Mouse (Mus musculus): ENCODE measurements around the gene Cnot6l. TPM values are rescaled to one million over a fixed set of nuclear protein-coding genes. Genes with fewer than 3 reads are reported as not detected.

Gene Cnot6l
- polyA plus RNA-seq, 1 experiment: 4.7 TPM

- Histone ChIP-seq H3K4me1 (ENCODE audit: control insufficient read depth, insufficient read depth, low read length) (no peaks in the 10 kb centered on the region), H3K27ac (ENCODE audit: control insufficient read depth, insufficient read depth, low read depth, low read length) (no peak overlapping the region), H3K27me3 (ENCODE audit: control insufficient read depth, insufficient read depth, low read length) (no peaks in the 10 kb centered on the region), H3K36me3 (ENCODE audit: control insufficient read depth, insufficient read depth, low read length) (no peaks in the 10 kb centered on the region), H3K4me3 (ENCODE audit: control insufficient read depth, low read depth, low read length) (no peak overlapping the region)
- TF ChIP-seq CTCF (IDR thresholded peaks at IDR 0.05; ENCODE audit: control insufficient read depth, insufficient read depth, insufficient replicate concordance, low read depth, low read length): no peak
- no peak for TF ChIP-seq POLR2A (IDR thresholded peaks at IDR 0.05; ENCODE audit: control insufficient read depth, low read depth, low read length)
These were observed 59.3 kb downstream of the Cnot6l start for GRCm38 (mm10) chr5:96104644-96105043.

DNA sequence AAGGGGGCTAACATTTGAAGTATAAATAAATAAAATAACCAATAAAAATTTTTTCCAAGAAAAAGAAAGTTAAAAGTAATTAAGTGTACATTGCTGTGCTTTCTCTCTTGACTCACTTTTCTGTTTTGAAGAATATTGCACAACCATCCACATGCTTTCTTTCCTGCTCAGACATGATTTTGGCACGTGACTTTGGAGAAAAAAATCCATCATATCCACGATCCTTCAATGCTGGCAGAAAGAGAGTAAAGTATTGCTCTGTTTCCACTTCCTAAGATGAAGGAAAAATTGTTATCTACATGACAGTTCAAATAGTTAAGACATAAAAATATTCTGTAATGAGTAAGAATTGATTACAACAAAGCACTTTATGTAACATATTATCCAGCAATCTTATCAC is 72.5 kb downstream of the Cnot6l start:
- Histone ChIP-seq H3K27ac (ENCODE audit: control insufficient read depth, insufficient read depth, low read depth, low read length) (no peak overlapping the region), H3K27me3 (ENCODE audit: control insufficient read depth, insufficient read depth, low read length) (no peaks in the 10 kb centered on the region), H3K4me3 (ENCODE audit: control insufficient read depth, low read depth, low read length) (no peak overlapping the region), H3K4me1 (ENCODE audit: control insufficient read depth, insufficient read depth, low read length) (no peaks in the 10 kb centered on the region), H3K36me3 (ENCODE audit: control insufficient read depth, insufficient read depth, low read length) (no peaks in the 10 kb centered on the region)
- TF ChIP-seq CTCF (IDR thresholded peaks at IDR 0.05; ENCODE audit: control insufficient read depth, insufficient read depth, insufficient replicate concordance, low read depth, low read length) (no peak), POLR2A (IDR thresholded peaks at IDR 0.05; ENCODE audit: control insufficient read depth, low read depth, low read length) (no peak)

- H3K27ac ChIP-seq (ENCODE audit: control insufficient read depth, insufficient read depth, low read depth, low read length): no peak overlapping the region
- H3K27me3 ChIP-seq (ENCODE audit: control insufficient read depth, insufficient read depth, low read length): no peaks in the 10 kb centered on the region
- H3K36me3 ChIP-seq (ENCODE audit: control insufficient read depth, insufficient read depth, low read length): no peaks in the 10 kb centered on the region; the same call in 1 of the 2 replicates
- no peak for TF ChIP-seq POLR2A (IDR thresholded peaks at IDR 0.05; ENCODE audit: control insufficient read depth, low read depth, low read length)
- no peak for TF ChIP-seq CTCF (IDR thresholded peaks at IDR 0.05; ENCODE audit: control insufficient read depth, insufficient read depth, insufficient replicate concordance, low read depth, low read length)
- H3K4me3 ChIP-seq (ENCODE audit: control insufficient read depth, low read depth, low read length): no peak overlapping the region
- no peaks in the 10 kb centered on the region for H3K4me1 ChIP-seq (ENCODE audit: control insufficient read depth, insufficient read depth, low read length)
These were observed 78.6 kb downstream of the Cnot6l start for GRCm38 (mm10) chr5:96085324-96085723.

DNA sequence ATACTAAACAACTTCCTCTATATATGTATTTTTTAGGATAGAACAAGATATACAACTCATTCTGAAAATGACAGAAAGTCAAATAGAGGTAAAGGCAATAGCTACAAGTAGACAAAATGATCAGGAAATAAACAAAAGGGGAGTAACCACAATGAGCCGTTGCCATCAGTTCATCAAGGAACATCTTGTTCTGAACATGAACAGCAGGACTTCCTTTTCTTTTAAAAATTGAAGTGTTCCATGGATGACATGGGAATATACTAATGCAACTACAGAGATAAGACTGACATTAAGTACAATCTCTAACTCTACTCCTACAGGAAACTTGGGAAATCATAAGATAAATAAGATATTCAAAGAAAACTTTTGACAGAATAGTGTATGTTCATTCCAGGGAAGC is 84.9 kb downstream of the Cnot6l start:
- TF ChIP-seq POLR2A (IDR thresholded peaks at IDR 0.05; ENCODE audit: control insufficient read depth, low read depth, low read length) (no peak), CTCF (IDR thresholded peaks at IDR 0.05; ENCODE audit: control insufficient read depth, insufficient read depth, insufficient replicate concordance, low read depth, low read length) (no peak)
- H3K27ac ChIP-seq (ENCODE audit: control insufficient read depth, insufficient read depth, low read depth, low read length): no peak overlapping the region
- H3K4me3 ChIP-seq (ENCODE audit: control insufficient read depth, low read depth, low read length): no peak overlapping the region
- no peaks in the 10 kb centered on the region for H3K4me1 ChIP-seq (ENCODE audit: control insufficient read depth, insufficient read depth, low read length)
- H3K27me3 ChIP-seq (ENCODE audit: control insufficient read depth, insufficient read depth, low read length): no peaks in the 10 kb centered on the region
- no peaks in the 10 kb centered on the region; the same call in none of the 2 replicates for H3K36me3 ChIP-seq (ENCODE audit: control insufficient read depth, insufficient read depth, low read length)

DNA sequence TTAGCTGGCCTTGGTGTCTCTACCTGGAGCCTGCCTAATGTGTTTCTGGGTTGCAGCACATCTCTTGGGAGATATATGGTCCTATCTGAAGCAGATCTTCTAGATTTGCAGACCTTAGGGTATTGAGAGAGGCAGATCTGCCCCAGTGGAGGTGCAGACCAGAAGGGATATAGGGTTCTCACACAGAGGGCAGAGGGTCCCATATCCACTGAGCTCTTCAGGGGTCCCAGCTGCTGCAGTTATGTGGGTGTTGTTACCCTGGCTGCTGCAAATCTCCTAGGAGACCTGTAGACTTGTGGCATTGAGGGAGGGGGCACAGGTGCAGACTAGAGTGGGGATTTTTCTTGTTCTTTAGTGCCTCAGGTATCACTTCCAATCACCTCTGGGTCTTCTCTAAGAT is 98.4 kb downstream of the Cnot6l start:
- Histone ChIP-seq H3K36me3 (ENCODE audit: control insufficient read depth, insufficient read depth, low read length) (no peaks in the 10 kb centered on the region), H3K4me3 (ENCODE audit: control insufficient read depth, low read depth, low read length) (no peak overlapping the region), H3K27ac (ENCODE audit: control insufficient read depth, insufficient read depth, low read depth, low read length) (no peak overlapping the region), H3K4me1 (ENCODE audit: control insufficient read depth, insufficient read depth, low read length) (no peaks in the 10 kb centered on the region), H3K27me3 (ENCODE audit: control insufficient read depth, insufficient read depth, low read length) (no peaks in the 10 kb centered on the region)
- TF ChIP-seq CTCF (IDR thresholded peaks at IDR 0.05; ENCODE audit: control insufficient read depth, insufficient read depth, insufficient replicate concordance, low read depth, low read length) (no peak), POLR2A (IDR thresholded peaks at IDR 0.05; ENCODE audit: control insufficient read depth, low read depth, low read length) (no peak)

DNA sequence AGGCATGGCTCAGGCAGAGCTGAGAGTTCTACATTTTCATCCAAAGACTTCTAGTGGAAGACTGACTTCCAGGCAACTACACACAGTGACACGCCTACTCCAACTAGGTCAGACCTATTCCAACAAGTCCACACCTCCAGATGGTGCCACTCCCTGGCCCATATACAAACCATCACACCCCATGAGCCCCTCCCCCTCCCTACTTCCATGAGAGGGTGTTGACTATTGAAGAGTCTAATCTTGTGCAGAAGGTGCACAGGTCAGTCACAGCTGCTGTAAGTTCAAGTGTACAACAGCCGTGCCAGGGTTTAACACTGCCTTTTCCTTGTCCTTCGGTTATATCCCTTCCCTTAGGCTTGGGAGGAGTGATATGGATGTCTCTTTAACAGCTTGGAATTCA is 121.5 kb downstream of the Cnot6l start:
- no peaks in the 10 kb centered on the region for H3K27me3 ChIP-seq (ENCODE audit: control insufficient read depth, insufficient read depth, low read length)
- H3K4me3 ChIP-seq (ENCODE audit: control insufficient read depth, low read depth, low read length): no peak overlapping the region
- H3K36me3 ChIP-seq (ENCODE audit: control insufficient read depth, insufficient read depth, low read length): no peaks in the 10 kb centered on the region
- H3K4me1 ChIP-seq (ENCODE audit: control insufficient read depth, insufficient read depth, low read length): no peaks in the 10 kb centered on the region
- TF ChIP-seq POLR2A (IDR thresholded peaks at IDR 0.05; ENCODE audit: control insufficient read depth, low read depth, low read length) (no peak), CTCF (IDR thresholded peaks at IDR 0.05; ENCODE audit: control insufficient read depth, insufficient read depth, insufficient replicate concordance, low read depth, low read length) (no peak)
- H3K27ac ChIP-seq (ENCODE audit: control insufficient read depth, insufficient read depth, low read depth, low read length): no peak overlapping the region

DNA sequence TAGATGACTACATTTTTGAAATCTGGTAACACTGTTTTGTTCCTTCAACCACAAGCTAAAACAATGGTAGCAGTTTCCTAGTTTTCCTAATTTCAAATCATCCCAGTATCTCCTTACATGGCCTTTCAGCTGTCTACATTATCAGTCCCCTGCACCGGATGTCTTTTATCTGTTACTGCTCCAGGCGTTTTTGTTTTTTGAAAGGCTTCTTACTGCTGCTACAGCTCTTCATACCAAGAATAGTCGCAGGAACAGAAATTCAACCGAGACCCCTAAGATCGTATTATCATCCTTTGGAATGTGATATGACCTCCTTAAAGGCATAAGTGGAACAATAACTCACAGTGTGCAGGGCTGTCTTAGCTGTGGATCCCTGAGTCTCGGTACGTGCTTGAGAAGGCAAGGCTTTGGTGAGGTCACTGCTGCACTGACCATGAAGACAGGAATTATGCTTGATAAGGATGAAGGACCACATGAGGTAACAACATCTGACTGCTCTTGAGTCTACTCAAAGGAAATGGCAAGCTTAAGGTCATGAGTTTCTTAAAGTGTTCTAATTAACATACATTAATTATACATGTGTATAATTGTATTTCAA is 122.4 kb downstream of the Cnot6l start:
- TF ChIP-seq CTCF (IDR thresholded peaks at IDR 0.05; ENCODE audit: control insufficient read depth, insufficient read depth, insufficient replicate concordance, low read depth, low read length) (no peak), POLR2A (IDR thresholded peaks at IDR 0.05; ENCODE audit: control insufficient read depth, low read depth, low read length) (no peak)
- Histone ChIP-seq H3K4me3 (ENCODE audit: control insufficient read depth, low read depth, low read length) (no peak overlapping the region), H3K4me1 (ENCODE audit: control insufficient read depth, insufficient read depth, low read length) (no peaks in the 10 kb centered on the region), H3K27me3 (ENCODE audit: control insufficient read depth, insufficient read depth, low read length) (no peaks in the 10 kb centered on the region), H3K27ac (ENCODE audit: control insufficient read depth, insufficient read depth, low read depth, low read length) (no peak overlapping the region), H3K36me3 (ENCODE audit: control insufficient read depth, insufficient read depth, low read length) (no peaks in the 10 kb centered on the region)
